Mouse (Mus musculus) ES-E14 (cell line): ENCODE results near the gene Gramd1a.

Experiments
- CHD2 ChIP-seq: IDR thresholded peaks from 2 replicates; pipeline ENCODE4 v1.6.1; 2014; ENCODE audit warnings: mild to moderate bottlenecking, low read depth, low read length, inconsistent platforms
- MAFK ChIP-seq: IDR thresholded peaks from 2 replicates; pipeline ENCODE4 v1.6.1; 2014; ENCODE audit warnings: mild to moderate bottlenecking, low read depth, low read length, inconsistent platforms; ENCODE audit not compliant: insufficient read depth
- ZC3H11A ChIP-seq: IDR thresholded peaks from 2 replicates; pipeline ENCODE4 v1.6.1; 2012; ENCODE audit warnings: low read depth, mild to moderate bottlenecking, inconsistent platforms, low read length, borderline replicate concordance

DNA sequence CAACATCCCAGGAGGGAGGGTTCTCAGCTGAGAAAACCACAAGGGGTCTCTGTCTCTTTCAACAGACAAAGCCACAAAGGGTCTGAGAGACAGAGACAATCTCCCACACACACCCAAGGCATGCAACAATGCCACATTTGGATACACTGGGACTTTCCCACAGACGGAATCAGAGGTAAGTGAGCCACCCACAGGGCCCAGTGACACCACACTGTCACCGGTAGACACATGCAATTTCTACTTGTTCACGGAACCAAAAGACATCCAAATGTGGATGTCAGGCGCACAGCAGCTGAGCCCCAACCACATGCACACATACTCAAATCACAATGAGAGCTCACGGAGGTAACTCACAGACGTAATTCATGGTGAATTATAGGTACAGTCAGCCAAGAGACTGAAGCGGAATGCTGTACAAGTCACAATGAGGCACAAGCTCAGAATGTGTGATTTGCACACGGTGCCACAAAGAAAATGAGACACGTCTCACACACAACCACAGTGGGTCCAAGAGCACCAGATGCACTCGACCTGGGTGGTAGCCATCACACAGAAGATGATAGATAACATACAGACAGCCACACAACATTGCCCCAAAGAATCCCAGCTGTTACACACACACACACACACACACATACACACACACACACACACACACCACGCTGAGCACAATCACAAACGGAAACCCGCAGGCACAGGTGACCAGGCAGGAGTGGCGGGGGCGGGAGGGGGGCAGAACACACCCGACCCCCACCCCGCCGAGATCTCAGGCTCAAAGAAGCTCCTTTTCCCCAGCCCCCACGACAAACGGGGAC is 5.7 kb downstream of the Gramd1a start:
- TF ChIP-seq CHD2 (no peak), MAFK (no peak), ZC3H11A (no peak)
